Mouse (Mus musculus) liver, adult 2 months (tissue): ENCODE measurements around the gene Myo16. TPM values are rescaled to one million over a fixed set of nuclear protein-coding genes. Genes with fewer than 3 reads are reported as not detected.
A peak's percentile ranks its signal among the peaks of the same experiment; 100 is the strongest.

Experiments
- DNase-seq: peaks from one replicate; pipeline ENCODE4 v3.0.0-alpha.2; 2011; ENCODE audit warnings: low read depth, low spot score; ENCODE audit errors: extremely low read depth
- H3K27ac ChIP-seq: fragments of 200-500 bp; replicated peaks from 2 replicates; pipeline ENCODE4 v1.5.1; 2012; ENCODE audit warnings: low read depth, mild to moderate bottlenecking, control low read depth, inconsistent platforms, low read length; ENCODE audit not compliant: insufficient read depth
- H3K27me3 ChIP-seq: fragments of 200-500 bp; 2 replicates; pipeline ENCODE4 v1.6.1; 2012; ENCODE audit warnings: mild to moderate bottlenecking, moderate library complexity, low read length, inconsistent platforms; ENCODE audit not compliant: control insufficient read depth, insufficient read depth
- H3K36me3 ChIP-seq: fragments of 200-500 bp; 2 replicates; pipeline ENCODE4 v1.6.1; 2012; ENCODE audit warnings: low read length, inconsistent platforms; ENCODE audit not compliant: control insufficient read depth, insufficient read depth
- H3K4me1 ChIP-seq: fragments of 200-500 bp; 2 replicates; pipeline ENCODE4 v1.6.1; 2011; ENCODE audit warnings: low read length; ENCODE audit not compliant: control insufficient read depth, insufficient read depth
- H3K4me3 ChIP-seq: fragments of 200-500 bp; 2 replicates; pipeline ENCODE4 v1.5.1; 2011; ENCODE audit warnings: low read depth, mild to moderate bottlenecking, control low read depth, low read length, moderate library complexity; ENCODE audit not compliant: insufficient read depth
- H3K79me2 ChIP-seq: fragments of 200-500 bp; 2 replicates; pipeline ENCODE4 v1.6.1; 2012; ENCODE audit warnings: inconsistent platforms, mild to moderate bottlenecking, low read length, moderate library complexity; ENCODE audit not compliant: control insufficient read depth, insufficient read depth
- H3K9ac ChIP-seq: fragments of 200-500 bp; 2 replicates; pipeline ENCODE4 v1.6.1; 2012; ENCODE audit warnings: low read depth, mild to moderate bottlenecking, control low read depth, inconsistent platforms, low read length
- CTCF ChIP-seq: fragments of 200-500 bp; IDR thresholded peaks from 2 replicates; pipeline ENCODE4 v1.5.1; 2011; ENCODE audit warnings: low read depth, low read length, control low read depth
- POLR2A ChIP-seq: fragments of 200-500 bp; IDR thresholded peaks from 2 replicates; pipeline ENCODE4 v1.6.1; 2011; ENCODE audit warnings: low read length, control low read depth; ENCODE audit not compliant: insufficient read depth; ENCODE audit errors: extremely low read depth
- WGBS: fragments of 180-500 bp; shearing (Covaris S2); methylation state at CpG from one replicate; pipeline ENCODE4 v1.1.7; 2018; 5-methylcytosine and 5-hydroxymethylcytosine counted together
- polyA plus RNA-seq: library from polyadenylated mRNA; depleted of rRNA; stranded (reverse); fragments of >200 nt; gene quantifications from 2 replicates; pipeline ENCODE4 v1.2.3, GENCODE M21; 2012
- total RNA-seq: library from RNA; depleted of rRNA; stranded (reverse); fragments of >200 nt; gene quantifications from 2 replicates; pipeline ENCODE4 v1.2.3, GENCODE M21; 2014

Gene Myo16
- total and polyA plus RNA-seq, 2 experiments, result not detected

DNA sequence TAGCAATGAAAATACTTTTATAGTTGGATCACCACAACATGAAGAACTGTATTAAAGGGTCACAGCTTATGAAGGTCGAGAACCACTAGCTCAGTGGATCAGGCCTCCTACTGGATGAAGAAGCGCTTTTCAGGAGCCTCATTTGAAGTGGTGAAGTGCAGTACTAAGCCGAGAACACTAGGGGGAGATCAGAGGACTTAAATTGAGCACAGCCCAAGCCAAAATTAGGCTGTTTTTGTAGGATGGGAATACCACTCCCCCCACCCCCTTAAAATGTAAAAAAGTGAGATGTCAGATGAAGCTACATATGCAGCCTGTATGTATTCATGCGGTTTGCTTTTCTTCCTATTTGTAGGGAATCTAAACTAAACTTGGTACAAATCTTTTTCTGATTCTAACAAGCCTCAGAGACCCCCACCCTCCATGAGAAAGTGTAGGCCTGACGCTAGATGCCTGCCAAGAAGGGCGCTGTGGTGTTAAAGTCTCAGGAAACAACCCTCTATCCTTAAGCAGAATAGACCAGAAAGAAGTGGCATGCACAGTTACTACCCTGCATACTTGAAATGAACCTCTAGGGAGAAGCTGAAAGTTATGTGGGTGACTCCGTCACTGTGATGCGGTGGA lies 77.1 kb downstream of the Myo16 start:
- TF ChIP-seq CTCF (peak; percentile 36), POLR2A (no peak)
- no peaks in the 10 kb centered on the region for H3K36me3 ChIP-seq
- H3K4me1 ChIP-seq, result no peaks in the 10 kb centered on the region
- no peaks in the 10 kb centered on the region for H3K27me3 ChIP-seq
- H3K79me2 ChIP-seq, result no peaks in the 10 kb centered on the region
- no peak overlapping the region for H3K9ac ChIP-seq
- no peak overlapping the region for H3K4me3 ChIP-seq
- DNase-seq, result peak; percentile 50
- 55% methylated on average over 8 of the region's 8 CpGs for WGBS
- no peak overlapping the region for H3K27ac ChIP-seq

GRCm38 (mm10) chr8:10234516-10234915 lies 80.8 kb downstream of the Myo16 start:
- 73% methylated on average over 2 of the region's 2 CpGs for whole genome bisulfite sequencing
- Histone ChIP-seq H3K9ac (no peak overlapping the region), H3K27ac (no peak overlapping the region), H3K4me3 (no peak overlapping the region), H3K27me3 (no peaks in the 10 kb centered on the region), H3K4me1 (no peaks in the 10 kb centered on the region), H3K79me2 (no peaks in the 10 kb centered on the region), H3K36me3 (no peaks in the 10 kb centered on the region)
- DNase-seq, result no peak
- TF ChIP-seq POLR2A (no peak), CTCF (no peak)

DNA sequence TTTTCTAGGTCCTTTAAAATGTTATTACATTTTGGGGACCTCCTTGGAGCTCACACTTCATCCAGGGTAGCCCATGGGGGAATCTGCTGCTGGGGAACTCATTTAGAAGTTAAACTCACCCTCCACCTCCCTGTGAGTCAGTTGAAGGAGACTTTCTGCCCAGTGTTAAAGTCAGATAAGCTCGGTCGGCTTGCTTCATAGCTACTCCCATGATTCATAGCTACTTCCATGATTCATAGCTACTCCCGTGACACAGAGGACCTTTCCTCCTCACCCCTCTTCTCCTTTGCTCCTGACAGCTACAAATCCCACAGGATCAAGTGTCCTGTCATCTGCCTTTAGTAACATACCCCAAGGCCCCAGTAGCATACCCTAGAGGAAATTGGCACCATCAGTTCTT lies 89.6 kb downstream of the Myo16 start:
- H3K27ac ChIP-seq, result no peak overlapping the region
- H3K4me1 ChIP-seq, result no peaks in the 10 kb centered on the region
- no peak overlapping the region for H3K4me3 ChIP-seq
- H3K27me3 ChIP-seq, result no peaks in the 10 kb centered on the region
- H3K79me2 ChIP-seq, result no peaks in the 10 kb centered on the region
- DNase-seq, result no peak
- TF ChIP-seq POLR2A, result no peak
- TF ChIP-seq CTCF, result no peak
- H3K36me3 ChIP-seq, result no peaks in the 10 kb centered on the region
- 63% methylated on average over 3 of the region's 3 CpGs for WGBS
- no peak overlapping the region for H3K9ac ChIP-seq

GRCm38 (mm10) chr8:10249156-10249555 lies 95.4 kb downstream of the Myo16 start:
- Histone ChIP-seq H3K79me2 (no peaks in the 10 kb centered on the region), H3K27ac (no peak overlapping the region), H3K36me3 (no peaks in the 10 kb centered on the region), H3K27me3 (no peaks in the 10 kb centered on the region), H3K4me3 (no peak overlapping the region), H3K4me1 (no peaks in the 10 kb centered on the region), H3K9ac (no peak overlapping the region)
- no peak for DNase-seq
- WGBS, result 14% methylated on average over 15 of the region's 15 CpGs
- TF ChIP-seq CTCF (no peak), POLR2A (no peak)

DNA sequence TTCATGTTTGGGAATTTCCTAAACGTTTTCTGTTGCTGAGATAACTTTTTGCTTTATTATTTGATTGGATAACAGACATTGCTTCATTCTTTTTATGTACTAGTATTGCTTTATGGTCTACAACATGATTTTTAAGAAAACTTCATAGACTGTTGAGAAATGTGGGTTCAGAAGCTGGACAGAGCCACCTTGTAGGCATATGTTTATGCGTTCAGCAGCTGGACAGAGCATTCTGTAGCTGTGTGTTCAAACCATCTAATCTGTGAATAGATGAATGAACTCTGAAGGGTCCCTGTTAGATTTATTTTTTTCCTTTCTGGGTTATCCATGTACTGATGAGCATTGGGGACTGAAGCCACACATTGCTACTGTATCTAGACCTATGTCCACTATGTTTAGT lies 102.0 kb downstream of the Myo16 start:
- Histone ChIP-seq H3K27ac (no peak overlapping the region), H3K36me3 (no peaks in the 10 kb centered on the region), H3K4me3 (no peak overlapping the region), H3K9ac (no peak overlapping the region), H3K4me1 (no peaks in the 10 kb centered on the region), H3K79me2 (no peaks in the 10 kb centered on the region), H3K27me3 (no peaks in the 10 kb centered on the region)
- WGBS, result 48% methylated on average over 2 of the region's 2 CpGs
- no peak for TF ChIP-seq POLR2A
- no peak for TF ChIP-seq CTCF
- no peak for DNase-seq

- Histone ChIP-seq H3K36me3 (no peaks in the 10 kb centered on the region), H3K27me3 (no peaks in the 10 kb centered on the region), H3K79me2 (no peaks in the 10 kb centered on the region), H3K9ac (no peak overlapping the region), H3K4me1 (no peaks in the 10 kb centered on the region), H3K4me3 (no peak overlapping the region), H3K27ac (no peak overlapping the region)
- TF ChIP-seq POLR2A, result no peak
- TF ChIP-seq CTCF, result no peak
- no peak for DNase-seq
- WGBS, result 76% methylated on average over 3 of the region's 3 CpGs
Observed at GRCm38 (mm10) chr8:10256563-10256962, 102.9 kb downstream of the Myo16 start.
